Mouse (Mus musculus): ENCODE data around the gene Tas2r143. TPM values are rescaled to one million over a fixed set of nuclear protein-coding genes. Genes with fewer than 3 reads are reported as not detected.
A peak's percentile ranks its signal among the peaks of the same experiment; 100 is the strongest.

Tas2r143 gene
- polyA plus RNA-seq, 1 experiment from 2014 or later = not detected

DNA sequence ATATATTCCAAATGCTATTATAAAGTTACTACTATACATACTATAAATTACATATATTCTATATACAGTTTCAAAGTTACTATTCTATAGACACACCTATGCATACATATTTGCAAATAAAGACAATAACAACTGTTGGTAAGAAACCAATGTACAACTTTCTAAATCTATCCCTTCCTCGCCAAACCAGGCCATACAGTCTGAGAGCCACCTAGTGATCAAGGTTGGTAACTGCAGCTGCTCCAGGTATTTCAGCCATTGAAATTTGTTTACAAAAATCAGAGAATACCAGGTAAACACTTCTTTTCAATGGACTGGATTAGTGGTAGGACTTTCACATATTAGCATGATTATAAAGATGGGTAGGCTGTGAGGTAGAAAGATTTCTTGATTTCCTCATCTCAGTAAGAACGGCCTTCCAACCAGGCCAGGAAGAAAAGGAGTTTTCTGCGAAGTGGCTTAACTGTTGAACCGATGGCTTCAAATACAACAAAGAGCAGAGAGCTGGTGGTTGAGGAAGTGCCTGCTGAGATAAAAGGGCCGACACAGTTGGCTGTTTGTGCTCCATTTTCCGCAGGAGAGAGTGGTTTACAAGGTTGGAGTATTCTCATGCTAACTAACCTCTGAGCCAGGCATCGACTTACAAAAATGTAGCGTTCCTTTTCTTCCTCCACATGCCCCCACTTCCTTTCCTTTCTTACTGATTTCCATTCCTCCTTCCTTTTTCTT lies 19.5 kb upstream of the Tas2r143 start:
- no peak for ATAC-seq (replicated peaks; ENCODE audit: insufficient number of reproducible peaks, low FRiP score, low TSS enrichment)
- no peak overlapping the region for H3K27ac ChIP-seq (ENCODE audit: low read depth, low read length)
- H3K9me3 ChIP-seq (replicated peaks; ENCODE audit: control insufficient read depth, low read length) = no peaks in the 10 kb centered on the region
- no peak overlapping the region for H3K4me2 ChIP-seq
- 14% methylated on average over 8 of the region's 8 CpGs for WGBS (ENCODE audit: insufficient replicate concordance)
- peak overlapping the region; percentile 0; the same call in 1 of the 2 replicates for H3K9ac ChIP-seq (ENCODE audit: low read depth, low read length)
- no peaks in the 10 kb centered on the region for H3K36me3 ChIP-seq (ENCODE audit: control insufficient read depth, insufficient read depth, low read length)
- H3K4me1 ChIP-seq (ENCODE audit: control insufficient read depth, insufficient read depth, low read length) = peaks cover 17% of the 10 kb centered on the region
- H3K4me3 ChIP-seq (ENCODE audit: low read depth, low read length) = no peak overlapping the region
- no peaks in the 10 kb centered on the region for H3K27me3 ChIP-seq (ENCODE audit: control insufficient read depth, insufficient read depth, low read length)

DNA sequence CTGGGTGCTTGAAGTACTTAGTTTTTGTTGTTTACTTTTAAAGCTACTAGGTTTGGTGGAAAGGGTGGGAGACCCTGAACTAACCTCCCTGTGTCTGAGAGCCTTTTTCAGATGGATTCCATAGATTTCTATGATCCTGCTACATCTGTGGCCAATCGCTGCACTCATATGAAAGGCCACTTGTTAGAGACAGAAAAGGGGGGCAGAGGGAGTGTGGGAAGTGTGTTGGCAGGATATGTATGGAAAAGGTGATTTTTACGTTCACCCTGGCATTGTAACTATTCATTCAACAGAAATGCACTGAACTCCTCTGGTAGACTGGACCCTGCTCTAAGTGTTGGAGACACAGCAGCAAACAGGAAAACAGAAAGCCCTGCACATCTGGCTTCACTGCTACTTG lies 18.8 kb upstream of the Tas2r143 start:
- Histone ChIP-seq H3K9ac (ENCODE audit: low read depth, low read length) (0 out of 2 replicates have a peak overlapping the region, but pooled peaks have one; percentile 10), H3K27me3 (ENCODE audit: control insufficient read depth, insufficient read depth, low read length) (no peaks in the 10 kb centered on the region), H3K36me3 (ENCODE audit: control insufficient read depth, insufficient read depth, low read length) (no peaks in the 10 kb centered on the region), H3K27ac (ENCODE audit: low read depth, low read length) (peak overlapping the region; percentile 50; the same call in 1 of the 2 replicates), H3K4me1 (ENCODE audit: control insufficient read depth, insufficient read depth, low read length) (peaks cover 10% of the 10 kb centered on the region), H3K9me3 (replicated peaks; ENCODE audit: control insufficient read depth, low read length) (no peaks in the 10 kb centered on the region), H3K4me3 (ENCODE audit: low read depth, low read length) (no peak overlapping the region), H3K4me2 (no peak overlapping the region)
- WGBS (ENCODE audit: insufficient replicate concordance) = 62% methylated on average over 2 of the region's 2 CpGs
- no peak for ATAC-seq (replicated peaks; ENCODE audit: insufficient number of reproducible peaks, low FRiP score, low TSS enrichment)

DNA sequence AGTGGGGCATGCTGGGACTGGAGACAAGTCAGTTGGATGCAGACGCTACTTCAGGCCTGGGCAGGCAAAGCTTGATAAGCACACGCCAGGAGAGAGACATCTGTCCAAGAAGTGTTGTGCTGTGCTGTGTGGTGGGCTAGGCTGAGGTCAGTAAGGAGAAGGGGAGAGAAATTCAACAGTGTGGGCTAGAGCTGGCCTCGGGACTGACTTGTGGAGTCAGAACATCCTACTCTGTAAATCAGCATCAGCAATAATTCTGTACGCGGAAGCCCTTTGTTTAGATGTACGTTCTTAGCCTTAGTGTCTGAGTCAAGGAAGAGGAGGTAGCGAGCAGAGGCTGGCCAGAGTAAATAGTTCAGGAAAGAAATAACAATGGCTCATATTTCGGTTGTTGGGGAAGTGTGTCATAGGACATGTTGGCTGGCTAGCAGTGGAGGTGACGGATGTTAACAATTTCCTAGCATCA lies 18.1 kb upstream of the Tas2r143 start:
- Histone ChIP-seq H3K36me3 (ENCODE audit: control insufficient read depth, insufficient read depth, low read length) (no peaks in the 10 kb centered on the region), H3K4me1 (ENCODE audit: control insufficient read depth, insufficient read depth, low read length) (0 out of 2 replicates have a peak, but pooled peaks cover 6% of the 10 kb centered on the region), H3K27me3 (ENCODE audit: control insufficient read depth, insufficient read depth, low read length) (no peaks in the 10 kb centered on the region), H3K9ac (ENCODE audit: low read depth, low read length) (0 out of 2 replicates have a peak overlapping the region, but pooled peaks have one; percentile 30), H3K4me2 (no peak overlapping the region), H3K9me3 (replicated peaks; ENCODE audit: control insufficient read depth, low read length) (no peaks in the 10 kb centered on the region), H3K4me3 (ENCODE audit: low read depth, low read length) (no peak overlapping the region), H3K27ac (ENCODE audit: low read depth, low read length) (peak overlapping the region; percentile 50; the same call in 1 of the 2 replicates)
- ATAC-seq (replicated peaks; ENCODE audit: insufficient number of reproducible peaks, low FRiP score, low TSS enrichment) = no peak; the same call in 1 of the 2 replicates
- 42% methylated on average over 9 of the region's 9 CpGs for WGBS (ENCODE audit: insufficient replicate concordance)

DNA sequence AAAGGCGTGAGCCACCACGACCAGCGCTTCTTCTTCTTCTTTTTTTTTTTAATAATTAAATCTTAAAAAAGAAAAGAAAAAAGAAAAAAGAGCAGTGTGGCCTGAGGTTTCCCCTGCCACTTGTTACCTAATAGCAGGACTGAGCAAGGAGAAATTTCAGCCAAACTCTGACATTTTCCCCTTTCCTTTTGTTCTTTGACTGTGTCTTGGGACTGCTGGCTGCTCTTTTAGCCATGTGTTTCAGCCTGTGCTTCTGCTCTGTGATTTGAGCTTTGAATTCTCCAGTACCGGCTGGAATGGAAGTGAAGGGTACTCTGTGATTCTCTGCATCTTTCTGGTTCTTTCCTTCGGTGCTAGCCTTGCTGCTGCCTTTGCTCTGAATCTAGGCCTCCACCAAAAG lies 16.7 kb upstream of the Tas2r143 start:
- Histone ChIP-seq H3K9me3 (replicated peaks; ENCODE audit: control insufficient read depth, low read length) (no peaks in the 10 kb centered on the region), H3K4me2 (no peak overlapping the region), H3K27me3 (ENCODE audit: control insufficient read depth, insufficient read depth, low read length) (no peaks in the 10 kb centered on the region), H3K4me3 (ENCODE audit: low read depth, low read length) (no peak overlapping the region), H3K27ac (ENCODE audit: low read depth, low read length) (no peak overlapping the region), H3K9ac (ENCODE audit: low read depth, low read length) (no peak overlapping the region), H3K36me3 (ENCODE audit: control insufficient read depth, insufficient read depth, low read length) (no peaks in the 10 kb centered on the region), H3K4me1 (ENCODE audit: control insufficient read depth, insufficient read depth, low read length) (0 out of 2 replicates have a peak, but pooled peaks cover 6% of the 10 kb centered on the region)
- no peak for ATAC-seq (replicated peaks; ENCODE audit: insufficient number of reproducible peaks, low FRiP score, low TSS enrichment)
- 89% methylated on average over 5 of the region's 5 CpGs for WGBS (ENCODE audit: insufficient replicate concordance)

DNA sequence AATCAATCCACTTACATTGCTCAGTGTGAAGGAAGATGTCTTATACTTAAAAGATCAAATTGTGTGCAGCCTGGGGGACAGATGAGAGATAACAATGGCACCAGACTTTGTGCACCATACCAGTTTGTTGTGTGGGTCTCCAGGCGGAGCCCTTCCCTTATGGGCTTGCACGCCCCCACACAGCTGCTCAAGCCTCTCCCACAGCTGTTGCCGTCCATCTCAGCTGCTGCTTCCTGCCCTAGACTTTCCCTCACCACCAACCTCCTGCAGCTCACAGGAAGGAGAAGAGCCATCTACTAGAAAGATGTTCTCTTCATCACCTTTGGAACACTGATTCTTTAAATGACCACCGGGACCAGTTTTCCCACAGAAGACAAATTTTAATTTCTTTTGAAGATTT lies 14.4 kb upstream of the Tas2r143 start:
- Histone ChIP-seq H3K27ac (ENCODE audit: low read depth, low read length) (no peak overlapping the region), H3K4me3 (ENCODE audit: low read depth, low read length) (no peak overlapping the region), H3K36me3 (ENCODE audit: control insufficient read depth, insufficient read depth, low read length) (no peaks in the 10 kb centered on the region), H3K9me3 (replicated peaks; ENCODE audit: control insufficient read depth, low read length) (no peaks in the 10 kb centered on the region), H3K4me2 (no peak overlapping the region), H3K9ac (ENCODE audit: low read depth, low read length) (no peak overlapping the region), H3K4me1 (ENCODE audit: control insufficient read depth, insufficient read depth, low read length) (0 out of 2 replicates have a peak, but pooled peaks cover 6% of the 10 kb centered on the region), H3K27me3 (ENCODE audit: control insufficient read depth, insufficient read depth, low read length) (no peaks in the 10 kb centered on the region)
- ATAC-seq (replicated peaks; ENCODE audit: insufficient number of reproducible peaks, low FRiP score, low TSS enrichment) = no peak
- WGBS (ENCODE audit: insufficient replicate concordance) = 65% methylated on average over 4 of the region's 4 CpGs

DNA sequence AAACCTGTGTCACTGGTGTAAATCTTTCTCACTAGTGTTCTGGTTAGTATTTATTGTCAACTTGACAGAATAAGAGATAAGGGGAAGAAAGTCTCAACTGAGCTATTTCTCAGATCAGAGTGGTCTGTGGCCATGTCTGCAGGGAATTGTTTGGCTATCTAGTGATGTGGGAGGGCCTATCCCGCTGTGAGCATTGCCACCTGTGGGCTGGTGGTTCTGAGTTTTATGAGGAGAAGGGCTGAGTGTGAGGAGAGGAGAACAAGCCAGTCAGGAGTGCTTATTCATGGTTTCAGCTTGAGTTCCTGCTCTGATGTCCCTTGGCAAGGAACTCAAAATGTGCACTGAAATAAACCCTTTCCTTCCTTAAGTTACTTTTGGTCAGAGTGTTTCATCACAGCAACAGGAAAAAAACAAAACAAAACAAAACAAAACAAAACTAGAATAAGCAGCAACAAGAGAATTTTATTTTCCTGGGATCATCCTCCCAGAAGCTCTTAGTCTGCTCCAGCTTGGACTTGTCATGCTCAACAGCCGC lies 8.2 kb upstream of the Tas2r143 start:
- Histone ChIP-seq H3K27ac (ENCODE audit: low read depth, low read length) (no peak overlapping the region), H3K4me1 (ENCODE audit: control insufficient read depth, insufficient read depth, low read length) (0 out of 2 replicates have a peak, but pooled peaks cover 4% of the 10 kb centered on the region), H3K9me3 (replicated peaks; ENCODE audit: control insufficient read depth, low read length) (no peaks in the 10 kb centered on the region), H3K27me3 (ENCODE audit: control insufficient read depth, insufficient read depth, low read length) (no peaks in the 10 kb centered on the region), H3K36me3 (ENCODE audit: control insufficient read depth, insufficient read depth, low read length) (no peaks in the 10 kb centered on the region), H3K9ac (ENCODE audit: low read depth, low read length) (no peak overlapping the region), H3K4me3 (ENCODE audit: low read depth, low read length) (no peak overlapping the region), H3K4me2 (no peak overlapping the region)
- 24% methylated on average over 2 of the region's 2 CpGs for WGBS (ENCODE audit: insufficient replicate concordance)
- no peak; the same call in 1 of the 2 replicates for ATAC-seq (replicated peaks; ENCODE audit: insufficient number of reproducible peaks, low FRiP score, low TSS enrichment)

DNA sequence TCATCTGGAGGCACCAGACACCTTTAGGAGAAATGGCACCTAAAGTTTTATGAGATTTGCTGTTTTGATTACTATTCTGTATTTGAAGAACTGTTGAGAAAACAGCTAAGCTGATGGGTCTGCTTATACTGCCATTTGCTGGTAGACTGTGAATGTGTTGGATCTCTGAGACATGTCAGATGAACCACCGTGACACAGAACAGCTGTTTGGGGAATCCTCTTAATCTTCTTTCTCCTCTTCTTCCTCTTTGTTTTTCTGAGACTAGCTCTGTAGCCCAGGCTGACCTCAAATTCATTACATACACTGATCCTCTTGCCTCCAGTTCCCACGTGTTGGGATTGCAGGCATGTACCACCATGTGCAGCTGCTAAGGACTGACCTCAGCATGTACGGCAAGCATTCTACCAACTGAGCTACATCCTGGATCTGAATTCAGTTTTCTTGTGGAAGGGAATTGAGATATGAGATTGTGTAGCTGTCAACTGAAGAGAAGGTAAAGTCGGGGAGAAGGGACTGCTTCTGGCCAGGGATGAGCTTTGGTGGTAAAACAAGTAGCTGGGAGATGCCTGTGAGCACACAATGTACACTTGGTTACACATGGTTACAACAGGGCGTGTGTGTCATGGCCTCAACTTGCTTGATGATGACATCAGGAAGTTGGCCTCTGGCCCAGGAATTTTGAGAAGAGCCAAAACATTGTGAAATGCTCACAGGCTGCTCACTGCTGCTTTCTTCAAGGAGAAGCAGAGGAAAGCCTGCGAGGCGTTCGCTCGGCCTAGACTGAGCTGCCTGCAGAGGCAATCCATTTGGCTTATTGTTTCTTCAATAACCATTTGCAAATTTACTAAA lies 3.9 kb upstream of the Tas2r143 start:
- Histone ChIP-seq H3K4me3 (ENCODE audit: low read depth, low read length) (no peak overlapping the region), H3K27me3 (ENCODE audit: control insufficient read depth, insufficient read depth, low read length) (no peaks in the 10 kb centered on the region), H3K4me2 (no peak overlapping the region), H3K9me3 (replicated peaks; ENCODE audit: control insufficient read depth, low read length) (no peaks in the 10 kb centered on the region), H3K4me1 (ENCODE audit: control insufficient read depth, insufficient read depth, low read length) (0 out of 2 replicates have a peak, but pooled peaks cover 4% of the 10 kb centered on the region), H3K9ac (ENCODE audit: low read depth, low read length) (no peak overlapping the region), H3K36me3 (ENCODE audit: control insufficient read depth, insufficient read depth, low read length) (no peaks in the 10 kb centered on the region), H3K27ac (ENCODE audit: low read depth, low read length) (peak overlapping the region; percentile 0; the same call in 1 of the 2 replicates)
- 63% methylated on average over 9 of the region's 9 CpGs for WGBS (ENCODE audit: insufficient replicate concordance)
- ATAC-seq (replicated peaks; ENCODE audit: insufficient number of reproducible peaks, low FRiP score, low TSS enrichment) = no peak

DNA sequence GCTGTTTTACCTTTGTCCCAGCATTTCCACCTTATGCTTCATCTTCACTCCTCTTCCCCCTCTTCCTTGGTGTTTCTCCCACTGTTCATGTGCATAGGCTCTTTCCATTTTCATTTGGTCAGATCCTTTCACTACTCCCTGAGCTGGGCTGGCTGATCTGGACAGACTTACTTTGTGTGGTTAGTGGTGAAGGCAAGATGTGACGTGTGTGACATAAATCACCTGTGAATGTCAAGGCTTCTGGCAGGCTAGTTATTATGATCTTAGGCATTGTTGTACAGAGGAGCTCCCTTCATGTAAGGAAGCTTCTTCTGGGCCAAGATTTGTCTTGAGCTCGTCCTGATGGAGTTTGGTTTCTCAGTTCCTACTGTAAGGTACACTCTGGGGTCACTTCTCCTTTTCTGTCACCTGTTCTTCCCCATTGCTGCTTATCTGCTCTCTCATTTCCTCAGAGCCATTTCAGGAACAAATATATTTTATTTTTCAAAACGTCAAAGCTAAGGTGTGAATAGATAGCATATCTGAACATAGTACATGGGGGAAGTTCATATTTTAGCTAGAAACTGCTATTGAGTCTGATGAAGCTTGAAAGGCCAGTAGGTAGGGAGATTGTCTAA lies 2.9 kb upstream of the Tas2r143 start:
- 60% methylated on average over 3 of the region's 3 CpGs for WGBS (ENCODE audit: insufficient replicate concordance)
- Histone ChIP-seq H3K27me3 (ENCODE audit: control insufficient read depth, insufficient read depth, low read length) (no peaks in the 10 kb centered on the region), H3K9me3 (replicated peaks; ENCODE audit: control insufficient read depth, low read length) (no peaks in the 10 kb centered on the region), H3K4me2 (no peak overlapping the region), H3K4me1 (ENCODE audit: control insufficient read depth, insufficient read depth, low read length) (no peaks in the 10 kb centered on the region), H3K36me3 (ENCODE audit: control insufficient read depth, insufficient read depth, low read length) (no peaks in the 10 kb centered on the region), H3K9ac (ENCODE audit: low read depth, low read length) (no peak overlapping the region), H3K4me3 (ENCODE audit: low read depth, low read length) (no peak overlapping the region), H3K27ac (ENCODE audit: low read depth, low read length) (no peak overlapping the region)
- ATAC-seq (replicated peaks; ENCODE audit: insufficient number of reproducible peaks, low FRiP score, low TSS enrichment) = no peak
